Mouse (Mus musculus) limb, embryonic 10.5 days (tissue): ENCODE measurements around the gene Prkce. TPM values are rescaled to one million over a fixed set of nuclear protein-coding genes. Genes with fewer than 3 reads are reported as not detected.
A peak's percentile ranks its signal among the peaks of the same experiment; 100 is the strongest.

Experiments used
- DNase-seq: peaks from one replicate; pipeline ENCODE4 v3.0.0-alpha.2; 2017; ENCODE audit warnings: low spot score
- H3K27ac ChIP-seq: fragments of 300-500 bp; sonication (generic); 2 replicates; pipeline ENCODE4 v1.5.1; 2016; ENCODE audit warnings: mild to moderate bottlenecking
- H3K27me3 ChIP-seq: fragments of 300-500 bp; sonication (generic); 2 replicates; pipeline ENCODE4 v1.6.1; 2016; ENCODE audit warnings: low read depth, mild to moderate bottlenecking; ENCODE audit not compliant: poor library complexity, severe bottlenecking
- H3K36me3 ChIP-seq: fragments of 300-500 bp; sonication (generic); 2 replicates; pipeline ENCODE4 v1.6.1; 2016; ENCODE audit warnings: mild to moderate bottlenecking, moderate library complexity
- H3K4me1 ChIP-seq: fragments of 300-500 bp; sonication (generic); 2 replicates; pipeline ENCODE4 v1.6.1; 2016
- H3K4me3 ChIP-seq: fragments of 300-500 bp; sonication (generic); 2 replicates; pipeline ENCODE4 v1.5.1; 2016; ENCODE audit warnings: mild to moderate bottlenecking, moderate library complexity
- H3K9me3 ChIP-seq: fragments of 300-500 bp; sonication (generic); replicated peaks from 2 replicates; pipeline ENCODE4 v1.6.1; 2016; ENCODE audit warnings: mild to moderate bottlenecking
- WGBS: fragments of 180-500 bp; shearing (Covaris S2); methylation state at CpG from one replicate; pipeline ENCODE4 v1.1.7; 2016; 5-methylcytosine and 5-hydroxymethylcytosine counted together
- polyA plus RNA-seq: library from polyadenylated mRNA; unstranded; fragments of >200 nt; fragmentation: Nextera tagmentation; extraction: Ambion mirVana; gene quantifications from 2 replicates; pipeline ENCODE4 v1.2.1, GENCODE M21; 2016

The Prkce gene
- polyA plus RNA-seq, 1 experiment from 2014 or later, result 4.9 TPM

DNA sequence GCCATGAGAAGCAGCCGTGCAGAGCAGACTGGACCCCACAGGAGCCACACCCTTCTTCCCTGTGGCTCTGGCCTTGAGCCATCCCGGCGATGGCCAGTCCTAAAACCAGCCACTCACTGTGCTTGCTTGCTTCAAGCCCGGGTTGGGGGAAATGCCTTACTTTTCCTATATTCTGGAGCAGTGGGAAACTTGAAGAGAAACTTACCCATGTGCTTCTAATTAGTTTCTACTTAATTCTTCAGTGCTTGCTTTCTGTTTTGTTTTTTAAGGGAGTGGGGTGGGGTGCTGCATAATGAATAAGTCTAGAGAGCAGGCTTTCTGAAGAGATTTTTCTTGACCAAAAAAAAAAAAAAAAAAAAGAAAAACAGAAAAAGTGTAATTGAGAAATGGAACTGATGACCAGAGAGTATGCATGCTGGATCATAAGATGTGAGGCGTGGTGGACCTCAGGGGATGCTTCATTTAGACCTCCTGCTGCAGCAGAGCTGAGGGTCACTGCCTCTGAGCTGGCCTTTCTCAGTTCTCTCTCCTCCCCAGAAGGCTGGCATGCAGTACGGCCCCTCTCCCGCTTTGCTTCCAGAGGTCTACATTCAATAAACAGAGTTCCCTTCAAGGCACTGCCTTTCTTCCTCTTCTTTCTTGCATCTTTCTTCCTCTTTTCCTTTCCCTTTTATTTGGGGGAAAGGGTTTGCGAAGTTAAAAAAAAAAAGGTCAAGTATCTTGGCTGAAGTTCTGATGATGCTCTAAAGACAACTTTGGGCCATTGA lies 109.6 kb downstream of the Prkce start:
- WGBS, result 55% methylated on average over 8 of the region's 8 CpGs
- H3K27ac ChIP-seq, result peak overlapping the region; percentile 68
- peaks cover 78% of the 10 kb centered on the region for H3K4me1 ChIP-seq
- DNase-seq, result no peak
- no peak overlapping the region for H3K4me3 ChIP-seq
- no peaks in the 10 kb centered on the region for H3K9me3 ChIP-seq
- H3K27me3 ChIP-seq, result no peaks in the 10 kb centered on the region
- no peaks in the 10 kb centered on the region for H3K36me3 ChIP-seq

DNA sequence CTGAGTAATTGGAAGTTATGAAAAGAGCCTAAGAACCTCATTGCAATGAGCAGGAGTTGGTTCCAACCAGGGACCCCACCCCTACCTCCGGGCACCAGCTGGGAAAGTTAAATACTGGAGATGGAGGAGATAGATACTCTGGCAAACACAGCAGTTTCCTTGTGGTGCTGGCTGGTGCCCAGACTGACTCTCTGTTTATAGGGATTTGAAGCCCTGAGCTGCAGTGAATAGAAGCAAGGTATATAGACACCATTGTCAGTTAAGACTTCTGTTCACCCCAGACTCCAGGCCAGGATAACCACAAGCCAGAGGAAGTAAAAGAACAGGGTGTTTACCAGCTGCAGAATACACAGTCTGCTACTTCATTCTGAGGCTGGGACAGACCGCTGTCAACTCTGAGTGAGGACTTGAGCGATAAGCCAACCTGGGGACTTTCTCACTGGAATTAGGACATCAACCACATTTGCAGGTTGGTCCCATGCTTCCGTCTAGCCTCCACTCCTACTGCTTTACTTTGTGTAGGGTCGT lies 110.5 kb downstream of the Prkce start:
- H3K27ac ChIP-seq, result 0 out of 2 replicates have a peak overlapping the region, but pooled peaks have one; percentile 53
- no peaks in the 10 kb centered on the region for H3K9me3 ChIP-seq
- 90% methylated on average over 5 of the region's 5 CpGs for WGBS
- H3K4me3 ChIP-seq, result no peak overlapping the region
- H3K27me3 ChIP-seq, result no peaks in the 10 kb centered on the region
- no peak for DNase-seq
- H3K36me3 ChIP-seq, result no peaks in the 10 kb centered on the region
- peaks cover 73% of the 10 kb centered on the region for H3K4me1 ChIP-seq

DNA sequence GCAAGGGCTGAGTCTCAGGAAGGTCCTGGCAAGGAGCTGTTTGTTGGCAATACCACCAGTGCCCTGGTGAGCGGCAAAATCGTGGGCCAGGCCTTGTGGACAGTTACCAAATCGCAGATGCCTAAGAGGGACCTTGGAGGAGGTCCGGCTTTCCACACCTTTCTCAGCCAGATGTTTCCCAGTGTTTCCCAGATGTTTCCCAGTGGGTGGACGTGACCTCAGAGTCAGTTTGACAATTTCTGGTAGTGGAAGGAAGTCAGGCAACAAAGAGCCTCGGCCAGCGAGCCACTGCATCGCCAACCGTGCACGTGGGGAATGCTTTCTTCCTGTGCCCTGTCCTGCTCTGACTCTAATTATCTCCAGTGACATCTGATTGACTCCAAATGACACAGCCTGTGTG lies 112.2 kb downstream of the Prkce start:
- H3K9me3 ChIP-seq, result no peaks in the 10 kb centered on the region
- DNase-seq, result no peak

DNA sequence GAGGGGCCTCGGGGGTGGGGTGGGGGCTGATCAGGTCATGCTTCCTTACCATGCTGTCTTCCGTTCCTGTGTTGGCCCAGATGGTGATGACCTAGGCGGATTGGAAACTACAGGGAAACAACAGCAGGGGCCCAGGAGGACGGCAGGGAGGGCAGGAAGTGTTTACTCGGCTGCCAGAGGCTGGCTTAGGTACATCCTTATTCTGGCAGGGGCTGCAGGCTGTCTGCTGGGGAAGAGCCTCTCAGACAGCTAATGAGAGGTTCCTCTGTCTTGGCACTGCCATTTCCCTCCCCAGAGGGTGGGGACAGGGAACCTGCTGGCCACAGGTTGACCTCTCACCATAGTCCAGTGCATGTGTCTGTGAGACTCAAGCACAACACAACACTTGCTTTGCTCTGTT lies 116.2 kb downstream of the Prkce start:
- Histone ChIP-seq H3K27ac (peak overlapping the region; percentile 39; the same call in 1 of the 2 replicates), H3K4me3 (no peak overlapping the region), H3K27me3 (no peaks in the 10 kb centered on the region), H3K4me1 (peaks cover 52% of the 10 kb centered on the region), H3K36me3 (no peaks in the 10 kb centered on the region), H3K9me3 (no peaks in the 10 kb centered on the region)
- DNase-seq, result no peak
- 32% methylated on average over 5 of the region's 5 CpGs for whole genome bisulfite sequencing

More for the DNA sequence above, 112.2 kb downstream of the Prkce start:
- Histone ChIP-seq H3K36me3 (no peaks in the 10 kb centered on the region), H3K4me3 (no peak overlapping the region), H3K4me1 (peaks cover 70% of the 10 kb centered on the region), H3K27me3 (no peaks in the 10 kb centered on the region), H3K27ac (peak overlapping the region; percentile 68)
- WGBS, result 34% methylated on average over 10 of the region's 10 CpGs

DNA sequence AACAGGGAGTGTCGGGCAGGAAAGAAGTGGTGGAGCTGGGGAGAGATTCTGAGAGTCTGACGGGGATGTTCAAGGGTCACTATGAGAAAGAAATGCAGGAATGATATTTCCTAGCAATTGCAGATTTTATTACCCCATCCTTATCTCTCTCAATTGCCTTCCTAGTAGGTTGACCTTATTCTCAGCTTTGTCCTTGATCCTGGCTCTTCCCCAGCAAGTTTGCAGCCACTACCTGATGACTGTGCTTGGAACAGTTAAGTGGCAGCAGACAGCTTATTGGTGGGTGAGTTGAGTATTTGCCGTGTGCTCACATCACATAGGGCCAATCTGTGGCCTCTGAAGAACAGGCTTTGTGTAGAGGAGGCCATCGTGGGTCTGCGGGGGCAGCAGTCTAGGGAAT lies 117.5 kb downstream of the Prkce start:
- Histone ChIP-seq H3K27ac (no peak overlapping the region), H3K27me3 (no peaks in the 10 kb centered on the region), H3K4me3 (no peak overlapping the region), H3K4me1 (peaks cover 40% of the 10 kb centered on the region), H3K36me3 (no peaks in the 10 kb centered on the region), H3K9me3 (no peaks in the 10 kb centered on the region)
- WGBS, result 88% methylated on average over 5 of the region's 5 CpGs
- DNase-seq, result no peak

DNA sequence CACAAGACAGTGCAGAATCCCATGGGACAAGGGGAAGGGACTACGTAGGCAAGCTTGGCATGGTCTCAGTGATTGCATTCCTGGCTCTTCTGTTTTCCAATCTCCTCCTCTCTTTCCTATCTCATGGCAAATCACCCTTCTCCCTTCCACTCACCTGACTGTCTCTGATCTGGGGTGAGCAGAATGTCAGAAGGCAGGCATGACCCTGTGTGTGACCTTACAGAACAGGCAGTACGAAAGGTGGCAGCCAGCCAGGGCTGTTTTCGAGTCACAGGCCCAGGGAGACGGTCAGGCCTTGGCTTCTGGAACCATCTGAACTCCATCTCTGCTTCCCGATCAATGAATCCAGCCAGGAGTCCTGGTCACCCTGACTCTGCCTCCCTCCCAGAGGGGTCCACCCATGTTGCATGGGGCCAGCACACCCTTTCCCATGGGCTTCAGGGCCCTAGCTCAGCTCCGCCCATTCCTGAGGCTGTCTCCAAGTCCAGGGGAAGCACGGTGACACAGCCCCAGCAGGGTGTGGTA lies 119.2 kb downstream of the Prkce start:
- Histone ChIP-seq H3K36me3 (no peaks in the 10 kb centered on the region), H3K4me1 (peaks cover 25% of the 10 kb centered on the region), H3K9me3 (no peaks in the 10 kb centered on the region), H3K27ac (peak overlapping the region; percentile 61; the same call in 1 of the 2 replicates), H3K27me3 (no peaks in the 10 kb centered on the region), H3K4me3 (no peak overlapping the region)
- 83% methylated on average over 7 of the region's 7 CpGs for WGBS
- DNase-seq, result no peak

DNA sequence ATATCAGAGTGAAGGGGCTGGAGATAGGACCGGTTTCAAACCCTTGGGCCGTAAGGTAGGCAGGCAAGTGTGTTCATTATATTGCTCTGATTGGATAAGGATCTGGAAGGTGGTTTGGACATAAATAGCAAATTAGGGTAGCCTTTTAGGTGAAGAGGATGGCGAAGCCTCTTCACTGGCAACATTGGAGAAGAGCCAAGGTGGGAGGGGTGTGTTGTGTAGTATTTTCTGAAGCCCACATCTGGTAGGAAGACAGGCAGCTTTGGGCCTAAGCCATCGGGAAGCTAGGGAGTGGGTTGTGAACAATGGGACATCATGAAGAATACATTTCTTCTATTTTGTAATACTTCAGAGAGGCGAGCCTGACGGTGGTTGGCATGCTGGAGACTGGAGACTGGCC lies 125.1 kb downstream of the Prkce start:
- Histone ChIP-seq H3K27me3 (no peaks in the 10 kb centered on the region), H3K36me3 (no peaks in the 10 kb centered on the region), H3K9me3 (no peaks in the 10 kb centered on the region), H3K27ac (no peak overlapping the region), H3K4me1 (peaks cover 13% of the 10 kb centered on the region), H3K4me3 (no peak overlapping the region)
- 91% methylated on average over 6 of the region's 6 CpGs for WGBS
- DNase-seq, result no peak

DNA sequence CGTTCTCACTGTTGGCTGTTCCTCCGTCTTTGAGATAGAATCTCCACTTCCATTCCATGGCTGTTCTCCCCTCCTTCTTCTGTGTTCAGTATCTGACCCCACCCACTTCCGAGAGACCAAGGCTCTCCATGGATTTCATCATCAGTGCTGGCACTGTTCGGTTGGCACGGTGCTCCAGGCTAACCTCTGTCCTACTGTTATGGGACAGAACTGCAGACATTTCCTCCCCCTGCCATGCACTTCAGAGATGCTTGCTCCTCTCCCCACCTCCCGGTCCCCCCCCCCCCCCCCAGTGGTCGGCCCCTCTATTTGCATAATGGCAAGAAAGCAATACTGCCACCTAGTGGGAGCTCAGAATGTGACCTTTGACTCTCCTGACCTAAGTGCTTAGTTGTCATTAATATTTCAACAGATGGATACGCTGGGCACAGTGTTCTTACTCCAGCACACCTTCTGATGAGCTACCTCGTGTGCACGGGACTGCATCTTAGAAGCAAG lies 125.7 kb downstream of the Prkce start:
- peaks cover 13% of the 10 kb centered on the region for H3K4me1 ChIP-seq
- no peak overlapping the region for H3K27ac ChIP-seq
- H3K9me3 ChIP-seq, result no peaks in the 10 kb centered on the region
- H3K4me3 ChIP-seq, result peak overlapping the region; percentile 28
- H3K36me3 ChIP-seq, result no peaks in the 10 kb centered on the region
- DNase-seq, result peak; percentile 65
- WGBS, result 46% methylated on average over 10 of the region's 10 CpGs
- no peaks in the 10 kb centered on the region for H3K27me3 ChIP-seq

DNA sequence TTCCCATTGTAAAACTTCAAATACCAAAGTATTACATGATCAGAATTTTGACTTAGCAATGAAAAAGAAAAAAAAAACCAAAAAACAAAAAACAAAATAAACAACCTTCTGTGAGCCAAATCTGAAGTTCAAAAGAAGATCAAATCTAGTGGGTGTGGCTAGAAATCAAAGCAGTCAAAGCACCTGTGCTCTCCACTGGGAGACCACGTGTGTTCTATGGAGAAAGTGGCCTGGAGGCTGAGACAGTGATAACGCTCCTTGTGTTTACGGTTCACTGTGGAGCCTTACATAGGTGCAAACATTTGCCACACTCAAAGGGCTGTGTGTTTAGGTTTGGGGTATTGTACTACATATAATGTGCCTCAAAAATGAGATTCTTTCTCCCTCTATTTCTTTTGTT lies 132.0 kb downstream of the Prkce start:
- WGBS, result 83% methylated on average over 3 of the region's 3 CpGs
- Histone ChIP-seq H3K4me3 (no peak overlapping the region), H3K27ac (no peak overlapping the region), H3K4me1 (peaks cover 45% of the 10 kb centered on the region), H3K9me3 (no peaks in the 10 kb centered on the region), H3K27me3 (no peaks in the 10 kb centered on the region), H3K36me3 (no peaks in the 10 kb centered on the region)
- no peak for DNase-seq

DNA sequence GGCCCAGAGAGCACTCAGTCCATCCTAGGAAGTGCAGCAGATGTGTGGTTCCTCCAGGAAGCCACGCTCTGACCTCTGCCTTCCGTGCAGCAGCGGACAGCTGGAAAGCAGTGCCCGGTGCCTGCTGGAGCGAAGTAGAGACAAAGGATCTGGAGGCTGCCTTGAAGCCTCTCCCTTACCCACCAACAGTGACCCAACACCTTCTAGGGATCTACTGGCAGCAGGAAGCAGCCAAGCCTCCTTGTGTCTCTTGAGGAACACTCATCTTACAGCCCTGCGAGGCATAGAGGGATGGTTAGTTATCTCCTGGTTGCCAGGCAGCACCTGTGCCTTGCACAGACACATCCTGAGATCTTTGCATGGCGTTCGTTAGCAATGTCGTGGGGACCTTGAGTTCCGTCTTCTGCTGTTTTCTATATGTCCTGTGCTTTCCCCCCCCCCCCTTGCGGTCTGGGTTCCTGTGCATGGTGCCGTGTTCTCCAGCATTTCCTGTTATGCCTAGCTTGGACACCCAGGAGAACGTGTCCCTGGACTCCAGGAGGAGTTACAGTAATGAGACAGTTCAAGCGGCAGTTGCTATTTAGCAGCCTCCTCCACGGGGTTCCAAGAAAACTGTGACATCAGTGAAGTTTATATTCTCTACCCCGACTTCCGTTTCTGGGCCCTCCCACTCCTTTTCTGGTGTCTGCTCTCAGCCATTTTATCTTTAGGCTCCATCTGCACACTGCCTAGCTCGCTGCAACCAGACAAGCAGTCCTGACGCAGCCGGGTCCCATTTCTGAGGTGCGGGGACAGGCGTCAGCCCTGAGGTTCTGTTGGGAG lies 133.4 kb downstream of the Prkce start:
- H3K27me3 ChIP-seq, result no peaks in the 10 kb centered on the region
- H3K36me3 ChIP-seq, result no peaks in the 10 kb centered on the region
- peak overlapping the region; percentile 54 for H3K27ac ChIP-seq
- H3K9me3 ChIP-seq, result no peaks in the 10 kb centered on the region
- peaks cover 51% of the 10 kb centered on the region for H3K4me1 ChIP-seq
- 77% methylated on average over 22 of the region's 22 CpGs for WGBS
- no peak overlapping the region for H3K4me3 ChIP-seq
- no peak for DNase-seq

DNA sequence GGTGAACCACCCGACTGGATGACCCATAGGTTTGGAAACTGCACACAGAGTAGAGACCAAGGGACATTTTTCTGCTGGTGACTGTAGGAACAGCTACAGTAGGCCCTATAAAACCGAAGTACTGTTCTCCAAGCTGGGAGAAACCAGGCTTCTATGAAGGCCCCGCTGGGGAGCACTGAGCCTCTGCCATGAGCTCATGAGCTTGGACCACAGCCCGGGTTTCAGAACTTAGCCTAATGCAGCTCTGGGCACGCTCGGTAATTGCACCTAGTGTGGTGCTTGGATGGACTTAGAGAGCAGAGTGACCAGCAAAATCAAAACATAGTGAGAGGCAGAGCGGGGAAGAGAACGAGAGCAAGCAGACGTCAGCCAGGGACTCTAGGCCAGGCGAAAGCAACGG lies 134.7 kb downstream of the Prkce start:
- Histone ChIP-seq H3K27me3 (no peaks in the 10 kb centered on the region), H3K4me3 (no peak overlapping the region), H3K27ac (peak overlapping the region; percentile 54), H3K36me3 (no peaks in the 10 kb centered on the region), H3K9me3 (no peaks in the 10 kb centered on the region), H3K4me1 (peaks cover 55% of the 10 kb centered on the region)
- 95% methylated on average over 11 of the region's 11 CpGs for WGBS
- no peak for DNase-seq

DNA sequence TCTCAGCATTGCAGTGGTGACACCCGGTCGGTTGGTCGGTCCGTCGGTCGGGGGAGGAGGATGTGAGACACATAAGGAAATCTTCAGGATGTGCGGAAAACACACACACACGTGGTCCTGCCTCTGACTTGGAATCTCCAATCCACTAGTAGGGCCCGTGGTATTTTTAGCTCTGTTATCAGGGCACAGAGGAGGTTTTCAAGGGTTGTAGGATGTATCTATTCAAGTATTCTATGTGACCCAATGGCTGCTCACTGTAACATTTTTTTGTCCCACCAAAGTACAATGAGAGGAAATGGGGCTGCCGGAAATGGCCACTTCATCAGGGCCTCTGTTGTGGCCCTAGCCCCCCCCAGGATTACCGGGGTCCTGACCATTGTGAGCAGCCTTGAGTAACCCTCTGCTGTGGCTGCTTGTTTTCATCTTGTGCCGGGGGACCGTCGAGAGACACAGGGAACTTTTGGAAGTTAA lies 135.3 kb downstream of the Prkce start:
- Histone ChIP-seq H3K27ac (peak overlapping the region; percentile 54), H3K36me3 (no peaks in the 10 kb centered on the region), H3K4me1 (peaks cover 50% of the 10 kb centered on the region), H3K4me3 (no peak overlapping the region), H3K9me3 (no peaks in the 10 kb centered on the region), H3K27me3 (no peaks in the 10 kb centered on the region)
- DNase-seq, result no peak
- 86% methylated on average over 14 of the region's 14 CpGs for WGBS
